Mouse (Mus musculus) spleen, adult 2 months (tissue): ENCODE data around the gene Ldlr.

Experiments used
- CTCF ChIP-seq: fragments of 200-500 bp; IDR thresholded peaks from 2 replicates; pipeline ENCODE4 v1.5.1; 2011; ENCODE audit warnings: mild to moderate bottlenecking, inconsistent platforms; ENCODE audit not compliant: insufficient read depth, insufficient read length, insufficient replicate concordance; ENCODE audit errors: extremely low read depth
- POLR2A ChIP-seq: fragments of 200-500 bp; IDR thresholded peaks from 2 replicates; pipeline ENCODE4 v1.6.1; 2011; ENCODE audit warnings: low read depth, low read length, inconsistent platforms

DNA sequence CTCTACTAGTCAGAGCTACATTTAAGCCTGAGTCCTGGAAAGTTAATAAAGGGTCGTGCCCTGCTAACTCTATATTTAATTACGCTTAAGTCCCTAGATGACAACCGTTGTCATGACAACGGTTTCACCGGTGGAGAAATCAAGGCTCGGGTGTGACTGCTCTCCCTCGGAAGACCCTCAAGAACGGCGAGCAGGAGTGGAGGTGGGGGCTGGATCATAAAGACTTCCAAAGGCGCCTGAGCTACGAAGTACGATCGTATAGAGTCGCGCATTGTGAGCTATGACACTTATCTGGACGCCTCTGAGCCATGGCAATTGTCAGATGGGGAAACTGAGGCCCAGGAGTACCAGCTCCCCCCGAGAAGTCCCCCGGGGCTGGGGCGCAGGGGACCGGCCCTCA lies 36.4 kb downstream of the Ldlr start:
- TF ChIP-seq POLR2A: no peak
- TF ChIP-seq CTCF: no peak
